Mouse (Mus musculus) G1E (cell line): ENCODE measurements around the gene Gpha2.

Experiments
- CTCF ChIP-seq: IDR thresholded peaks from 2 replicates; pipeline ENCODE4 v1.5.1; 2012; ENCODE audit warnings: low read depth, low read length, inconsistent platforms, mixed read lengths
- GATA1 ChIP-seq: IDR thresholded peaks from 2 replicates; pipeline ENCODE4 v1.6.1; 2012; ENCODE audit warnings: borderline replicate concordance, low read length, inconsistent platforms, mixed read lengths

DNA sequence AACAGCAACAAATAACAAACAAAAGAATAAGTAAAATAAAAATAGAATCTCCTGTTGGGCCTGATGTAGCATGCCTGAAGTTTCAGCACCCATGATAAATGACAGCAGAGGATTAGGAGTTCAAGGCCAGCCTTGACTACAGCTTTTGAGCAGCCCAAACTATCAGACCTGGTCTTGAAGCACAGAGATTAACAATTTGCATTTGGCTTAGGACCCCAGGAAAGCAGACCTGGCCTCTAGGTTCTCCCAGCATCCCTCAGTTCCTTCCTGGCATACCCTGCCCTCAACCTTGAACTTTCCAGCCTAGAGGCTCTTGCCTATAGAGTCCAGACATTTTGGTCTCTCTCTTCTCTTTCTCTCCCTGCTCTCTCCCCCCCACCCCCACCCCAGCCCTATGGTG lies 12.6 kb downstream of the Gpha2 start:
- TF ChIP-seq CTCF, result no peak
- TF ChIP-seq GATA1, result no peak
